Mouse (Mus musculus) spleen, adult 2 months (tissue): ENCODE data around the gene Cd22. TPM values are rescaled to one million over a fixed set of nuclear protein-coding genes. Genes with fewer than 3 reads are reported as not detected.
A peak's percentile ranks its signal among the peaks of the same experiment; 100 is the strongest.

ENCODE experiments used
- DNase-seq, 2 experiments: peaks; one replicate each; pipeline versions ENCODE4 v3.0.0 to v3.0.0-alpha.2; 2012 to 2021; ENCODE audit warnings: low spot score in 2 of 2, low read depth in 1 of 2
- H3K27ac ChIP-seq: fragments of 200-500 bp; 2 replicates; pipeline ENCODE4 v1.5.1; 2012; ENCODE audit warnings: low read length, inconsistent platforms; ENCODE audit not compliant: insufficient read depth
- H3K27me3 ChIP-seq: fragments of 200-500 bp; 2 replicates; pipeline ENCODE4 v1.6.1; 2012; ENCODE audit warnings: mild to moderate bottlenecking, moderate library complexity, low read length, inconsistent platforms; ENCODE audit not compliant: control insufficient read depth, insufficient read depth
- H3K36me3 ChIP-seq: fragments of 200-500 bp; 2 replicates; pipeline ENCODE4 v1.6.1; 2012; ENCODE audit warnings: mild to moderate bottlenecking, low read length, inconsistent platforms; ENCODE audit not compliant: control insufficient read depth, insufficient read depth
- H3K4me1 ChIP-seq: fragments of 200-500 bp; 2 replicates; pipeline ENCODE4 v1.6.1; 2011; ENCODE audit warnings: inconsistent platforms; ENCODE audit not compliant: control insufficient read depth, insufficient read depth, insufficient read length
- H3K4me3 ChIP-seq: fragments of 200-500 bp; 2 replicates; pipeline ENCODE4 v1.5.1; 2011; ENCODE audit warnings: mild to moderate bottlenecking, inconsistent platforms; ENCODE audit not compliant: insufficient read depth, insufficient read length; ENCODE audit errors: extremely low read depth
- CTCF ChIP-seq: fragments of 200-500 bp; IDR thresholded peaks from 2 replicates; pipeline ENCODE4 v1.5.1; 2011; ENCODE audit warnings: mild to moderate bottlenecking, inconsistent platforms; ENCODE audit not compliant: insufficient read depth, insufficient read length, insufficient replicate concordance; ENCODE audit errors: extremely low read depth
- POLR2A ChIP-seq: fragments of 200-500 bp; IDR thresholded peaks from 2 replicates; pipeline ENCODE4 v1.6.1; 2011; ENCODE audit warnings: low read depth, low read length, inconsistent platforms
- WGBS: fragments of 180-500 bp; shearing (Covaris S2); methylation state at CpG from one replicate; pipeline ENCODE4 v1.1.7; 2018; 5-methylcytosine and 5-hydroxymethylcytosine counted together
- polyA plus RNA-seq: library from polyadenylated mRNA; depleted of rRNA; stranded (reverse); fragments of >200 nt; gene quantifications from 2 replicates; pipeline ENCODE4 v1.2.3, GENCODE M21; 2012

Cd22 gene
- polyA plus RNA-seq, 1 experiment, result 316 TPM

DNA sequence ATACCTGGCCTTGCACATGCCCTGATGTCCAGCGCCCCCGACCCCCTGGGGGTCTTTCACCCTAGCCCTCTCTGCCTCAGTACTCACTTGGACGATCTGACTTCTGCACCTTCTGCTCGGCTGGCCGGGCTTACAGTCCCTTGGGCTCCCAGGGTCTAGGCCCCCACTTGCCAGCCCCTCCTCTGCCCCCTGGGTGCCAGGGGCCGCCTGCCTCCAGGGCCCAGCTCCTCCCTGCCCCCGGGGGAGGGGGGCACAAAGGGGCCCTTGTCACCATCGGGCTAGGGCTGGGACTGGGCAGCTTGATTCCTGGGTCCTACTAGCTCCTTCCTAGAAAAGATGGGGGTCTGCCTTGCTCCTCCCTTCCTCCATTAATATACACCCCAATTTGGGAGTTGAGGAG is 34.6 kb upstream of the Cd22 start, which contains the start of gene Mag:
TSS of gene Mag (minus strand) at position 142 of the 400 bp plus-strand sequence.
- Histone ChIP-seq H3K36me3 (no peaks in the 10 kb centered on the region), H3K27ac (no peak within 1 kb of the TSS), H3K4me3 (no peak within 1 kb of the TSS), H3K4me1 (no peaks in the 10 kb centered on the region; the same call in 1 of the 2 replicates), H3K27me3 (no peaks in the 10 kb centered on the region)
- DNase-seq, result no peak
- WGBS, result 84% methylated on average over 8 of the region's 8 CpGs
- TF ChIP-seq POLR2A, result no peak
- no peak for TF ChIP-seq CTCF

DNA sequence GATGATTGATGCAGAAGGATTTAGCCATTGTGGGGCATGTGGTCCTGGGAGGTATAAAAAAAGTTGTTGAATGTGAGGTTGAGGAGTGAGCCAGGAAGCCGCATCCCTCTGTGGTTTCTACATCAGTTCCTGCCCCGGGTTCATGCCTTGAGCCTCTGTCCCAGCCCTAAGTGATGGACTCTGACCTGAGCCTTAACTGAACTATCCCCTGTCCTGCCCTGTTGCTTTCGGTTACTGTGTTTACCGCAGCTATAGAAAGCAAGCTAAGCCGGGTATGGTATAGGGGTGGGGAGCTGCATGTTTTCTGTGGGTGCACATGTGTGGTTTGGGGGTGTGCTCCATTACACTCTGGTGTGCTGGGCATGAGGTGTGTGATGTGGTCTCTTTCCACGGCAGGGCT is 29.6 kb upstream of the Cd22 start:
- Histone ChIP-seq H3K36me3 (no peaks in the 10 kb centered on the region), H3K4me1 (peaks cover 6% of the 10 kb centered on the region; the same call in 1 of the 2 replicates), H3K27me3 (no peaks in the 10 kb centered on the region), H3K4me3 (no peak overlapping the region), H3K27ac (no peak overlapping the region)
- 29% methylated on average over 6 of the region's 6 CpGs for WGBS
- DNase-seq, result no peak
- TF ChIP-seq CTCF (no peak), POLR2A (no peak)

DNA sequence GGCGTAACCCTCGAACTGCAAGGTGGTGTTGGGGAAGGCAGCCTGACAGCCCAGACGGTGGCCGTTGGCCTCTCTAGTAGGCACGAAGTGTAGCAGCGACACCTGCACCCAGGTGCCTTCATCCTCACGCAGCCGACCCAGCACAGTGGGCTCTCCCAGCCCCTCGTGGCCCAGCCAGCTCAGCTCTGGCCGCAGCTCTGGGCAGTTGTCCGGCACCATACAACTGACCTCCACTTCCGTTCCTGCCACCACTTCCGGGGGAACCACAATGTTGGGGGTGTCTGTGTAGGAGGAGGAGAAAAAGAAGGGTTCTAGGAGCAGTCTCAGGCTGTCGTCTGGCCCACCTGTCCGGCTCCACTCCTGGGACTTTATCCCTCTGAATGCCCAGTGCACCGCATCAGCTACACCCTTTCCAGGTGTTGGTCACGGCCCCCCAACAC is 28.9 kb upstream of the Cd22 start:
- no peaks in the 10 kb centered on the region for H3K27me3 ChIP-seq
- H3K27ac ChIP-seq, result no peak overlapping the region
- no peak for DNase-seq
- H3K36me3 ChIP-seq, result no peaks in the 10 kb centered on the region
- WGBS, result 27% methylated on average over 17 of the region's 17 CpGs
- no peak for TF ChIP-seq CTCF
- TF ChIP-seq POLR2A, result no peak
- peaks cover 6% of the 10 kb centered on the region; the same call in 1 of the 2 replicates for H3K4me1 ChIP-seq
- H3K4me3 ChIP-seq, result no peak overlapping the region

DNA sequence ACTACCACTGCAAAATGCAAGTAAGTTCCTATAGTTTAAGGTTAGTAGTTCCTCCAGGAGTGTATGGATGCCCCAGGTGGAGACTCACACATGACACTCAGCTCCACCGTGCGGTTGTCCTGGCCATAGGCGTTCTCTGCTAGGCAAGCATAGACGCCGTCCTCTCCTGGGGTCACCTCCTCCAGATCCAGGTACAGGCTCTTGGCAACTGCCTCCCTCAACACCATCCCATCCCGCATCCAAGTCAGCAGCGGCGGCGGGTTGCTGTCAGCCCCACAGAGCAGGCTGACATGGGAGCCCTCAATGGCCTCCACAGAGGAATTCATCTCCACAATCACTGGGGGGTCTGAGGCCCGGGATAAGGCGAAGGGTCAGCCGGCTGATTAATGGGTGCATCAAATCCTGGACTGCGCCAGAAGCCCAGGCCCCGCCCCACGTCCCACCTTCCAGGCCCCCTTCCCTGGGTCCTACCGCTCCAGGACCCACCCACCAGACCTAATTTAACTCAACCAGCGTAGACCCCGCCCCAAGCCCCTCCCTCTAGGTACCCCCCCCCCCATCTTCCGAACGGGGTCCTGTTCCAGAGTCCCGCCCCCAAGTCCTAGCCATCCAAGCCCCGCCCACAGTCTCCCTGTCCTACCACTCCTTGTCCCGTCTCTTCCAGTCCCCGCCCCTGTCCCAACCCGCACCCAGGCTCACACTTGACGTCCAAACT is 28.3 kb upstream of the Cd22 start:
- 16% methylated on average over 25 of the region's 26 CpGs for WGBS
- no peak overlapping the region for H3K4me3 ChIP-seq
- H3K36me3 ChIP-seq, result no peaks in the 10 kb centered on the region
- TF ChIP-seq CTCF (no peak), POLR2A (no peak)
- peaks cover 6% of the 10 kb centered on the region; the same call in 1 of the 2 replicates for H3K4me1 ChIP-seq
- no peak overlapping the region for H3K27ac ChIP-seq
- no peak for DNase-seq
- no peaks in the 10 kb centered on the region for H3K27me3 ChIP-seq

DNA sequence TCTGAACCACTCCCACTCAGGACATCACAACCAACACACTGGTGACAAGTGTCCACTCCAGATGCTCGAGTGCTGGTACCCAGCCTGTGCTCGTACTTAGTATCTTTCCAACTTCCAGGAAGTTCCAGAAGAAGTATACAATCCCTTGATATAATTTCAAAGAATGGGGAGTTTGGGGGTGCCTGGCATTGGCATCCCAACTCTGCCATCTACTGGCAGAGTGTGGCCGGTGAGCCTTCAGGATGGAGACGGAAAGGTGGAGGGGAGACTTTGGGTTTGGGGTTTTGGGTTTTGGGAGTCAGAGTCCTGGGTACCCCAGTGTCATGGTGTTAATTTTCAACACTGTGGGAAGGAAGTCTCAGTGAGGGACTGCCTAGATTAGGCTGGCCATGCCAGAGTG is 23.9 kb upstream of the Cd22 start:
- Histone ChIP-seq H3K4me1 (peaks cover 4% of the 10 kb centered on the region; the same call in 1 of the 2 replicates), H3K27ac (no peak overlapping the region), H3K36me3 (no peaks in the 10 kb centered on the region), H3K27me3 (no peaks in the 10 kb centered on the region), H3K4me3 (no peak overlapping the region)
- 22% methylated on average over 4 of the region's 4 CpGs for WGBS
- peak in 1 of 2 experiments; percentile 62 for DNase-seq
- no peak for TF ChIP-seq POLR2A
- peak; percentile 87; the same call in 1 of the 2 replicates for TF ChIP-seq CTCF

DNA sequence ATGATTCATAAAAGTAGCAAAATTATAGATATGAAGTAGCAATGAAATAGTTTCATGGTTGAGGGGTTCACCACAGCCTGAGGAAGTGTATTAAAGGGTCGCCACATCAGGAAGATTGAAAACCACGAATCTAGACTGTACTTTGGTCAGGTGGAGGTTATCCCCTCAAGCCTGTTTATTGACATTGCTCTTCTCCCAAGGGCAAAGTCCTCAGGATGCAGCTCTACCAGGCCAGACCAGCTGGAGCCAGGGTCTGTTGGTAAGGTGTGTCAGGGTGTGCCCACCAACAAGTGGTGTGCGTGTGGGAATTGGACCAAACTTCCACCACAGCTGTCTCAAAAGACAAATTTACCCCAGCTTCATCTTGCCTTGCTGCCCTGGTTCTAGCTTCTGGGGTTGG is 15.1 kb upstream of the Cd22 start:
- WGBS, result 18% methylated on average over 3 of the region's 3 CpGs
- peaks cover 35% of the 10 kb centered on the region; the same call in 1 of the 2 replicates for H3K4me1 ChIP-seq
- H3K4me3 ChIP-seq, result no peak overlapping the region
- no peaks in the 10 kb centered on the region for H3K36me3 ChIP-seq
- no peaks in the 10 kb centered on the region for H3K27me3 ChIP-seq
- peak overlapping the region; percentile 31 for H3K27ac ChIP-seq
- no peak for DNase-seq
- TF ChIP-seq CTCF, result no peak
- TF ChIP-seq POLR2A, result no peak

DNA sequence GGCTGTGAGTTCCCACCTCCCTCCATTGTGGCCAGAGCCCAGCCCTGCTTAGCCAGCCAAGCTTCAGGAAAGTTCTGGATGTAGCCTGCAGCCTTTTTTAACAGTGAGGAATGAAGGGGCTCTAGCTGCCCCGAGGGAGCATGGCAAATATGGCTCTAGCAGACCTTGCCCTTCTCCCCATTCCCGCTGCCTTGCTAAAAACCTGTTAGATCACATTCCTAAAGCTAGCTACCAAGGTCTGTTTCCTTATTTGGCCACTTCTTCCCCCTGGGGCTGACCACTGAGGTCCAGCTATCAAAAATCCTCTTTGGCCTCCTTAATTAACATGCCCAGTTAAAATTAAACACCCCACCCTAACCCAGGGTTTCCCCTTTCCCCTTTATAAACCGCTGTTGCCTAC is 12.4 kb upstream of the Cd22 start:
- WGBS, result 75% methylated on average over 3 of the region's 3 CpGs
- H3K27ac ChIP-seq, result peak overlapping the region; percentile 94; the same call in 1 of the 2 replicates
- DNase-seq, result no peak

More for the DNA sequence above, 12.4 kb upstream of the Cd22 start:
- no peak for TF ChIP-seq CTCF
- TF ChIP-seq POLR2A, result no peak
- Histone ChIP-seq H3K4me3 (no peak overlapping the region), H3K4me1 (peaks cover 56% of the 10 kb centered on the region), H3K36me3 (no peaks in the 10 kb centered on the region), H3K27me3 (no peaks in the 10 kb centered on the region)
